Mouse (Mus musculus) left cerebral cortex, postnatal 4 days (tissue): ENCODE measurements around the gene Coasy. TPM values are rescaled to one million over a fixed set of nuclear protein-coding genes. Genes with fewer than 3 reads are reported as not detected.
A peak's percentile ranks its signal among the peaks of the same experiment; 100 is the strongest.
"Not testable (repeated sequence)": the region's sequence is repeated elsewhere in the genome, so short reads cannot be mapped to it uniquely, and the experiment has no call there.

Experiments used
- DNase-seq: peaks from one replicate; pipeline ENCODE4 v3.0.0-alpha.2; 2022
- intact Hi-C: fragments of 180-260 bp; cut with DNase I; formaldehyde crosslinking; loops from one replicate; pipeline ENCODE4 v1.15.1; 2025
- total RNA-seq, 2 experiments: library from RNA; stranded (reverse); gene quantifications; 2 replicates each; pipeline ENCODE4 v1.2.3; 2021

Gene Coasy
- total RNA-seq, 2 experiments from 2014 or later = 28.3 to 32.0 TPM

- DNase-seq = no peak
- intact Hi-C loops = no loop called here
Observed at GRCm38 (mm10) chr11:101086323-101086674, 3.9 kb downstream of the Coasy start.

- intact Hi-C loops = no loop called here
- DNase-seq = peak; percentile 93
Observed at GRCm38 (mm10) chr11:101086756-101087681, 4.7 kb downstream of the Coasy start, which contains the start of gene Mlx. Gene Mlx (plus strand): TSS chr11:101087277.

- no peak for DNase-seq
- intact Hi-C loops = no loop called here
Observed at GRCm38 (mm10) chr11:101087682-101088055, 5.3 kb downstream of the Coasy start.

GRCm38 (mm10) chr11:101089931-101090330 is 7.6 kb downstream of the Coasy start:
- intact Hi-C loops = no loop called here
- no peak for DNase-seq

DNA sequence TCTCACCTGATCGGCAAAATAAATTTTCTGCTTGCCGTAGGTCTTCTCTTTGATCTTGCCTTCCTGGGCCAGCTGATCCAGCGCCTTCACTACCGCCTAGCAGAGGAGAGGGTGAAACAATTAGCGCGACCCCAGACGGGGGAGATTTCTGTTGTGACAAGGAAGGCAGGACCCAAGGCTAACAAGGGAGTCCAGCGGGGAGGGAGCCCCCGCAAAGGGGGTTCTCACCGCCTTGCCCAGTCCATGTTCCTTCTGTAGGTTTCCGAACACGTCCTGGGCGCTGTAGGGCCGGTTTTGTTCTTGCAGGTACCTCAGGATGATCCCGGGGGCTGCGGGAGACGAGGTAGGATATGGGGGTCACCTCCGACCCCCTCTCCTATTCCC is 12.6 kb downstream of the Coasy start:
- no peak for DNase-seq
- intact Hi-C loops = loop anchor here (5.0 kb wide), 1 partner anchor 82 kb away; the partner anchor contains the start of gene Ccr10

- DNase-seq = peak; percentile 95
- intact Hi-C loops = loop anchor here (5.0 kb wide), 1 partner anchor 82 kb away; the partner anchor contains the start of gene Ccr10
Observed at GRCm38 (mm10) chr11:101095314-101096024, 13.1 kb downstream of the Coasy start, which contains the start of gene Psmc3ip. Gene Psmc3ip (minus strand): TSS chr11:101095436.

- intact Hi-C loops = loop anchor here (5.0 kb wide), 1 partner anchor 79 kb away; the partner anchor contains the start of gene Ccr10
Observed at GRCm38 (mm10) chr11:101098231-101098630, 15.9 kb downstream of the Coasy start.

DNA sequence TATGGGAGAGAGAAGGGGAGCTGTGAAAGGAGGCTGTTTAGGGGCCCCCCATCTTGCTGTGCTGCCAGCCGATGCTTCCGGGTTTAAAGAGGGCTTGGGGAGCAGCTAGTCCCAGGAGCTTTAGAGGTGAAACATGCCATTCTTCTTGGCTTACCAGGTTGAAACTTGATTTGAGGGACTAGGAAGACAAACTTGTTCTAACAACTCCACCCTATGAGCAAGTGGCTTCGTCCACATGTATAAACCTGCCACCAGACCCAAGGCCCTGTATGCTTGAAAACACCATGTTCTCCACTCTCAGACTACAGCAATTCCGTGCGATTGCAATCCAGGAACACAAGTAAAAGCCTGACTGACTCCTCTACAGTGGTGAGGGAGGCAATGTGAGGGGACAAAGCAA is 20.6 kb downstream of the Coasy start:
- intact Hi-C loops = no loop called here
- DNase-seq = no peak

More at GRCm38 (mm10) chr11:101098231-101098630, 15.9 kb downstream of the Coasy start:
- DNase-seq = no peak

DNA sequence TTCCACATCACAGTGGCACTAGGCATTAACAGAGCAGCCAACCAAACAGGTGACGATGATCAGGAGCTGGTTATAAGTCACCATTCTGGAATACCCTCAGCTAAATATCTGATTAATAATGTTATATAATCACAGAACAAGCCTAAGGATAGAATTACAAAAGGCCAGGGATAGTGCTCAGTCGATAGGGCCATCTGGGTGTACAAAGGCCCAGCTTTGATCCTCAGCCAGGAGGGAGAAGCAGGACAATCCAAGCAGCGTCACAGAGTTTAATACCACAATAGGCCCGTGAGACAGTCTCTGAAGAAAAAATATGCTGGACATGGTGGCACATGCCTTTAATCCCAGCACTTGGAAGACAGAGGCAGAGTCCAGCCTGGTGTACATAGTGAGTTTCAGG is 27.0 kb downstream of the Coasy start:
- intact Hi-C loops = no loop called here

GRCm38 (mm10) chr11:101110708-101111107 is 28.3 kb downstream of the Coasy start:
- no peak for DNase-seq
- intact Hi-C loops = no loop called here

More for the DNA sequence above, 27.0 kb downstream of the Coasy start:
- no peak for DNase-seq

GRCm38 (mm10) chr11:101111178-101111577 is 28.8 kb downstream of the Coasy start:
- intact Hi-C loops = no loop called here
- DNase-seq = no peak

DNA sequence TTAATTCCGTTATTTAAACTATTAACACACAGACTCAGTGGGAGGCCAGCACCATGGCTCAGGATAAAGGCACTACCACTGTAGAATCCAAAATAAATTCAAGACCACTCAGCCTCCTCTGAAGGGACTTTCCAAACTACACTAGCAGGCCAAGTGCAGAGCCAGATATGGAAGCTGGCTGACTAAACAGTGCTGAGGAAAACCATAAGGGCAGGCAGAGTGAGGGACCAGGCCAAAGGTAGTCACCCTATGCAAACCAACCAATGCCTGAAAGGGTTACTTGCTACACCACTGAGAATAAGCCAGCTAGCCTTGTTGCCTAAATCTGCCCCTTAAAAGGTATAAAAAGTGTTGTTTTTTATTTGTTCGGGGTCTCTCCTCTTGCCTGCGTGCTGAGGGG is 29.8 kb downstream of the Coasy start:
- intact Hi-C loops = no loop called here
- DNase-seq = no peak

GRCm38 (mm10) chr11:101115564-101115963 is 33.2 kb downstream of the Coasy start:
- intact Hi-C loops = no loop called here
- DNase-seq = no peak

GRCm38 (mm10) chr11:101118105-101118504 is 35.7 kb downstream of the Coasy start:
- no peak for DNase-seq
- intact Hi-C loops = no loop called here

DNA sequence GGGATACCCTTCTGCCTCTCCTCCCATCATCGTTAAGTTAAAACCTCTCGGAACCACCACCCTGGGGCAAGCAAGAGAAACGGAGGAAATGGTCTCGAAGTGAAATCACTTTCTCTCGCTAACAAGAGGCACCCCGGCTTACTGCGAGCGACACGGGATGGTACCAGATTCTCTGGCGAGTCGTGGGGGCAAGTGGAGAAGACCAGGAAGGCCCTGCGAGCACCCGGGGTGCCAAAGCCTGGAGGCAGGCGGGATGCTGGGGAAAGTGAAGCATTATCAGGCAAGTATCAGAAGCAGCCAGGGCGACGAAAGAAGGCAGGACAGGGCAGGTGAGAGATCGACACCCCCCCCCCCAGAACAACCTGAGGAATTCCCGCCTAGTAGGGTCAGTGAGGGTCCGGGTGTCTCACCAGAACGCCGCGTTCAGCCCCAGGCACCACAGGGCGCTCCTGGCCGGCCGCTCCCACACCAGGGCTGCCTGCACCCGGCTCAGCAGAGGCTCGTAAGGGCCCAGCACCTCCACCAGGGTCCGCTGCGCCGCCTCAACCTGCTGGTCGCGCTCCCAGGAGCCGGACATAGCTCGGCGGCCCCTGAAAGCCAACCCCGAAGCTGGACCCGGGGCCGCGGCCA is 36.9 kb downstream of the Coasy start:
- intact Hi-C loops = no loop called here
- no peak for DNase-seq

DNA sequence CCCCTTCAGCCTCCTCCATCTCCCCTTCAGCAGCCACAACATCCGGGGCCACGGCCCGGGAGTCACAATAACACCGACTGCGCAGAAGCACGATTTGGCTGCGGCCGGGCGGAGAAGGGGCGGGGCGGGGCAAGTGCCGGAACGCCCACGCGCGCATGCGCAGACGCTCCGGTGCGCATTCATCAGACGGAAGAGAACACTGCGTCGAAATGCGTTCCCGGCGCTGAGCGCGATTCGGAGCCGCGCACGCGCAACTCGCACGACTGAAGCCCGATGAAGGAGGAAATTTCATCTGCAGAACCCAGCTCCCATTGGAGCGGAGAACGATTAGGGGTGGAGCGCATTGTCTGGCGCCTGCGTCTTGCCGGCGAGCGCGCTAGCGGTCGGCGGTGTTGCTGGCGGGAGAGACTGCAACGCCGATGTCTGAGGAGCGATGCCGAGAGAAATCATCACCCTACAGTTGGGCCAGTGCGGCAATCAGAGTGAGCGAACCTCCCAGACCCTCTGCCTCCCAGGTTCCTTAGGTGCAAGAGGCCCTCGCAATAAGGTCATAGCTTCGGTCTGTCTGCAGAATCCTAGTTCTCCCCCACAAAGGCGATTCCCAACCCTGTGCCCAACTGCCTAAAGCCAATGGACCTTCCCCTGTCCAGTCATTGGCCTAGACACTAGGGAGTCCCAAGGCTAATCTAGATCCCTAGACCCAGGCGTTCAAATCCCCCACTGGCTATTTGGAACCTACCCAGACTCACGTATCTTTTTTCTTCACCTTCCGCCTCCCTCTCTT is 37.6 kb downstream of the Coasy start, which contains the start of the genes Retreg3 and Tubg1:
Retreg3 (minus strand) TSS at position 133 of the 784 bp plus-strand sequence.
Tubg1 (plus strand) TSS at position 178 of the 784 bp plus-strand sequence.
- intact Hi-C loops = no loop called here
- peak; percentile 100 for DNase-seq

DNA sequence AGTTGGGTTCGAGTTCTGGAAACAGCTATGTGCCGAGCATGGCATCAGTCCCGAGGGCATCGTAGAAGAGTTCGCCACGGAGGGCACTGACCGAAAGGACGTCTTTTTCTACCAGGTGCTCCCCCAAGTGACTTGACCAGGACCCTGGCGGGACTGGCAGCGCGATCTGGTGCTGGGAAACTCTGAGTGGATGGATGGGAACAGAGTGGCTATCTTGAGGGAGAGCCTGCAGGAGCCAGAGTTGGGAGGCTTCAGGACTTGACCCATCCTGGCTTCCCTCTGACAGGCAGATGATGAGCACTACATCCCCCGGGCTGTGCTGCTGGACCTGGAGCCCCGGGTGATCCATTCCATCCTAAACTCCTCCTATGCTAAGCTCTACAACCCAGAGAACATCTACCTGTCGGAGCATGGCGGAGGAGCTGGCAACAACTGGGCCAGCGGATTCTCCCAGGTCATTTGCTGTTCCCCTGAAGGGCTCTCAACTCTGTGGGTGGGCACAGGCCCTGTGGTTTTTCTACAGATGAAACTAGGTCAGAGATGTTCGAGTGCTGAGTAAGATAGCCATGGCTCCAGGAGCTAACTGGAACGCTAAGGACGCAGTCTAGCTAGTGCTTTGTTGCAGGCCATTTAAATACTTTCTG is 38.3 kb downstream of the Coasy start:
- intact Hi-C loops = no loop called here
- DNase-seq = no peak

- intact Hi-C loops, DNase-seq: not testable (repeated sequence)
Observed at GRCm38 (mm10) chr11:101124494-101124893, 42.1 kb downstream of the Coasy start.

DNA sequence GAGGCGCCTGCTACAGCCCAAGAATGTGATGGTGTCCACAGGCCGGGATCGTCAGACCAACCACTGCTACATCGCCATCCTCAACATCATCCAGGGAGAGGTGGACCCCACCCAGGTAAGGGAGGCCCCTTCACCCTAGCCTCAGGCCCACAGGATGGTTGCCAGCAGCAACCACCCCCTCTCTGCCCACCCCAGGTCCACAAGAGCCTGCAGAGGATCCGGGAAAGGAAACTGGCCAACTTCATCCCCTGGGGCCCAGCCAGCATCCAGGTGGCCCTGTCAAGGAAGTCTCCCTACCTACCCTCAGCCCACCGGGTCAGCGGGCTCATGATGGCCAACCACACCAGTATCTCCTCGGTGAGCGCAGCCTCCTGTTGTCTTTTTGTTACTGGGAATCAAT is 42.6 kb downstream of the Coasy start:
- intact Hi-C loops, DNase-seq: not testable (repeated sequence)

GRCm38 (mm10) chr11:101127075-101127474 is 44.7 kb downstream of the Coasy start:
- no peak for DNase-seq
- intact Hi-C loops = no loop called here
